Mouse (Mus musculus) T-helper 2 cell (primary cell): ENCODE measurements around the gene Olfr159.
"Not testable (repeated sequence)": the region's sequence is repeated elsewhere in the genome, so short reads cannot be mapped to it uniquely, and the experiment has no call there.

ENCODE experiments used
- in situ Hi-C: fragments of 300-600 bp; cut with MboI, MseI; formaldehyde crosslinking; loops from one replicate; pipeline ENCODE4 v1.15.1; 2025; ENCODE audit warnings: high pct_unique_total_duplicates

Gene Olfr159

DNA sequence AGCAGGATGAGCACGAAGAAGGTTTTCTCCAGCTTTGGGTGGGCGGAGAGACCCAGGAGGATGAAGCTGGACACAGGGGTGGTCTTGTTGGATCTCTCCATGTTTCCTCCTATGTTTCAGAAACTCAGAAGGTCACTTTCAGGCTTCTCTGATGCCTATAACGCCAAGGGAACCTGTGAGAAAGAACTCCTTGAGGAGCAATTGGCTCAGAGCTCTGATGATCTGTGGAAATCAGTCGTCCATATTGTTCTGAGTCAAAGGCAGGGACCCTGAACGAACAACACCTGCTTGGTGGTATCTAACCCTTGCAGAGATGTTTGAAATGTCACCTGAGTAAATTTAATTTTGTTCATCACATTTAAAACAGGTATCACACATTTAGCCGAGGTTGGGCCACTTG, at the start of gene Olfr159:
Gene Olfr159, minus strand, starts transcription at position 101 of the 400 bp plus-strand sequence.
- in situ Hi-C loops = no loop called here

- in situ Hi-C loops = no loop called here
These were observed 28.1 kb upstream of the Olfr159 start for GRCm38 (mm10) chr4:43798936-43799335.

DNA sequence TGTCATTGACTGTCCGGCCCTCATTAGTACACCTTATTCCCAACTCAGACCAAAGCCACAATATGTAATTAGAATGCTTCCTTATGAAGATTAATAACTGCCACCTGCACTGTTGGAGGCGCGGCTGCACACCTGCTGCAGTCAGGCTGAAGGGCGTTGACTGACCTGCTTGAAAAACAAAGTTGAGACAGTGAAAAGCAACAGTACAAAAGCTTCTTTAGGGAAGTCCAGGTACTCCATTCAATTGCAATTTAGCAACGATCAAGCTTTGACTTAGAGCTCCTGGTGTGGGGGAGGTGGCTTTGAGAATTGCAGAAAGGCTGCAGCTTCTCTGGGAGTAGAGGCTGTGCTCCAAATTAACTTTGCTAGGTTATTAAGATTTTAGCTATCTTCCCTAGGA, 25.0 kb upstream of the Olfr159 start:
- in situ Hi-C loops = not testable (repeated sequence)

DNA sequence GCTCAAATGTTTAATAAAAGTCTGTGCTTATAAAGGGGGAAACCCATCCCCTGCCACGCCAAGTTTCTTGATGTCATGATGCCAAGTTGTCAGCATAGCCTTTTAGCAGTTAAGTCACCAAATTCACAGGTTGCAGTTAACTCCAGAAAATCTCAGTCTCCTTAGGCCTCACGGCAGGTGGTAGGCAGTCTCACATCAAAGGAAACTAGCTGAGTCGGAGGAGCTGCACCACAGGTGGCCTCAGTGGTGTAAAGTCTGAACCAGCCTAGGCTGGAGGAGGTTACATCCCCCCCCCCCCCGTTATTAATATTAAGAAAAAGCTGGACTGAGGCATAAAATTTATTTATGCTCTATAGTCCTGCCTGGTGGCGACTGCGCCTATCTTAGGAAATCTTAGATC, 24.5 kb upstream of the Olfr159 start:
- in situ Hi-C loops = no loop called here

- in situ Hi-C loops = no loop called here
These were observed 1.5 kb upstream of the Olfr159 start for GRCm38 (mm10) chr4:43772304-43772703.

DNA sequence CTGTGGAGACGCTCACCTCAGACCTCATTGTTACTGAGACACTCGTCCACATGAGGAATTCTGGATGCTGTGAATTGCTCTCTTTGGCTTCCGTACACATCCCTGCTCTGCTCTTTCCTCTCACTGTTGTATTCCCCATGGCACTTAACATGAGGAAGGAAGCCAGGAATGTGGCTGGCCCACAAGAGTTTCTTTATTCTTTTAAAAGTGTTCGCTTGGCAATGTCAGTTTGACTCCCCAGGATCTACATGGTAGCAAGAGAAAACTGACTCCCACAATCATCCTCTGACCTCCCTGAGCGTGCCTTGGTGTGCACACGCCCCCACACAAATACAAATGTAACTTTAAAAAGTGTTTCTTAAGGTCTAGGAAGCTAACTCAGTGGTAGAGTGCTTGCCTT, 817 bp upstream of the Olfr159 start:
- in situ Hi-C loops = no loop called here

DNA sequence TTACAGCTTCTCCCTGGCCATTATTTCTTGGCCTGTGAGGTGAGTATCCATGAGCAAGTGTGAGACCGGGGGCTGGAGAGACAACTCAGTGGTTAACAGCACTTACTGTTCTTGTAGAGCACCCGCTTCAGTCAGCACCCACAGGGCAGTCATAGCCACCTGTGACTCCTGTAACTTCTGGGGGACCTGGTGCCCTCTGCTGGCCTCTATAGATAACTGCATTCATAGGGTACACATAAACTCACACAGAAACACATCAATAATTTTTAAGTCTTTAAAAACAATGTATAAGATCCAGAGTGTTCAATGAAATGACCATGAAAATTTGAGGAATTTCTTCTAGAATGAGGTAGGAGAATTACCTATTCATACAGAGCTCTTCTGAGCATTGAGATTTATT, 1.4 kb downstream of the Olfr159 start:
- in situ Hi-C loops = loop anchor here (5.0 kb wide), 1 partner anchor 83 kb away; the partner anchor contains the start of gene Olfr155

DNA sequence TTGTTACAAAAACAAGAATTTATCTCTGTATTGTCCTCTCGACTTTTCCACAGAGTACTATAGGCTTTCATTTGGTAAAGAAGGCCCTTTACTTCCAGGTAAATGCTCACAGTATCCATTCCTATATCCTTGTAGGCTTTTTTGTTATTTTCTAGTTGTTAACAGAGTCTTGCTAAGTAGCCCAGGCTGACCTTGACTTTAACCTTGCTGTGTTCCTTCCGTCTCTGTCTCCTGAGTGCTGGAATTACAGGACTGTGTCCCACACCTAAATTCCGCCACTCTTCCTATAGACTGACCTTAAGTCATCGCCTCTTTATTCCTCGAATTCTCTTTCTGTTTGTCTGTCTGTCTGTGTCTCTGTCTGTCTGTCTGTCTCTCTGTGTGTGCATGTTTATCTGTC, 2.5 kb downstream of the Olfr159 start:
- in situ Hi-C loops = loop anchor here (5.0 kb wide), 1 partner anchor 84 kb away; the partner anchor contains the start of gene Olfr155

- in situ Hi-C loops = no loop called here
These were observed 7.4 kb downstream of the Olfr159 start for GRCm38 (mm10) chr4:43763410-43763809.

DNA sequence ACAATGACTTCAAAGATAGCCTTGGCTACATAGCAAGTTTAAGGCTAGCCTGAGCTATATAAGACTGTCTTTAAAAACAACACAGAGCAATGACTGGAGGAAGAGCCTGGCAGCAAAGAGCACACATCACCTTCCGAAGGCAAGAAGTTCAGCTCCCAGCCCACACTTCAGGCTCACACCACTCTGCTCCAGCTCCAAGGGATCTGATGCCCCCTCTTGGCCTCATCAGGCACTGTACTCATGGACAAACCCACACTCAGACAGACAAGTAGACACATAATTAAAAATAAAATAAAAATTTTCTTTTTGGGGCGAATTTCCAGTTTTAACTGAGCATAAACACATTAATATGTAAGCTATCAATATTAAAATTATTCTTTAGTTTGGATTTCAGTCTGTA, 9.5 kb downstream of the Olfr159 start:
- in situ Hi-C loops = no loop called here

- in situ Hi-C loops = no loop called here
These were observed 10.3 kb downstream of the Olfr159 start for GRCm38 (mm10) chr4:43760460-43760859.

DNA sequence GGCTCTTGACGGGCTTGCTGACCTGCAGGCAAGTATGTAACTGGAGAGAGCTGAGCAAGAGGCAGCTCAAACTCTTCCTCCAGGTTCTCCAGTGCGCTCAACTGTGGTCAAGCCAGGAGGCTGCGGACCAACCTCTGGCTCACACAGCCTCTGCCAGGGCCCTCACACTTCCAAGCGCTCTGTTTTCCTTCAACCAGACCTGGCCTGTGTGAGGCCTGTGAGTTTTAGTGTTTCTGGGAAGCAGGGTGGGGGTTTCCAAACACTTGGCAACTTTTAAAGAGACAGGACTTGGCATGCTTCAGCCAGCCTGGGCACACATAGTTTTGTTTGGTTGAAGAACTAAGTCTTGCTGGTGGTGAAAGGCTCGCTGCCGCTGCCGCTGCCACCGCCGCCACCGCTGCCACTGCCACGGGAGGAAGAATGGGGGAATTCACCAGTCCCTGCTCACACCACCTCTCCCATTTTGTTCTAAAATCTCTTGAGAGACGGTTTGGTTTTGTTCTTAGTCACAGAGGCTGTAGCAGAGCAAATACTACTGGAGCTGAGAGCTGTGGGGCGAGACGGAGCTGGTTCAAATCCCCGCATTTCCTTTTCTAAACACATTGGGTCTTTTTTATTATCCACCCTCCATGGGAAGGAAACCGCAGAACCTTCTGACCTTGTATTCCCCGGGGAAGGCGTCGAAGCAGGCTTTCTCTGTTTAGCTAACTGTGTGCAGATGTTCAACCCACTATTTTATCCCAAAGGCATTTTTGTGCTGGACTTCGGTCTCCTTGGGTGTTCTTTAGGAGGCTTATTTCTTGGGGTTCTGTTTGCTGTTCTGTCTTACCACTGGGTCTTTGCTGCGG, 11.0 kb downstream of the Olfr159 start:
- in situ Hi-C loops = no loop called here

DNA sequence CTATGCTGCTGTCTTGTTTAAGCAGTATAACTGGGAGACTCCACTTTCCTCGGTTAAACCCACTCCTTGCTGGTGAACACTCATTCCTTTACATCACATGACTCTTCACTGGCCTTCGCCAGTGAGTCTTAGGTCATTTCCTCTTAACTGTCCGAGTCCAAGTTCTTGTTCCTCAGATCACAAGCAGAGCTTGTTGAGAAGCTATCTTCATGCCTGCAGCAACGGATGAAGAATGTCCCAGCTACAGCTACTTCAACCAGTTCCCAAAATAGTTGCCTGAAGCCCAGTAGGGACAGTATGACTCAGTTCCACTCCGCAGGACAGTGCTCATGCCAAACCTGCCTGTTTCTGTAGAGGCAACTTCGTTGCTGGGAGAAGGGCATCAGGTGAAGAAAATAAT, 13.6 kb downstream of the Olfr159 start:
- in situ Hi-C loops = no loop called here

DNA sequence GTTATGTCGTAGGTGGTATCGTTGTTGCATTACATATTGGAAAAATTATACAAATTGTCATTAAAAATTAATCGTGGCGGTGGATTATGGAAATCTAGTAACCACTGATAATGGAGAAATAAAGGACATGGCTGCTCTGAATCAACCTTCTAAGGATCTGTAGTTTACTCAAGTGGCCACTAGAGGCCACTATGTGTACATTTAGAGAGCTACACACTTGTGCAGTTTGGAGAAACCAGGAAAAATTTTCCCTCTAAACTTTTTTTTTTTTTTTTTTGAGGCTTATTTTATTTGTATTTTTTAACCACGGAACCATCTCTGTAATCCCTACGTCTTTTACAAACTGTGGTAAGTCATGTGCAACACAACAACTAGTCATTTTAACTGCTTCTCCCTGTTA, 25.6 kb downstream of the Olfr159 start:
- in situ Hi-C loops = no loop called here

DNA sequence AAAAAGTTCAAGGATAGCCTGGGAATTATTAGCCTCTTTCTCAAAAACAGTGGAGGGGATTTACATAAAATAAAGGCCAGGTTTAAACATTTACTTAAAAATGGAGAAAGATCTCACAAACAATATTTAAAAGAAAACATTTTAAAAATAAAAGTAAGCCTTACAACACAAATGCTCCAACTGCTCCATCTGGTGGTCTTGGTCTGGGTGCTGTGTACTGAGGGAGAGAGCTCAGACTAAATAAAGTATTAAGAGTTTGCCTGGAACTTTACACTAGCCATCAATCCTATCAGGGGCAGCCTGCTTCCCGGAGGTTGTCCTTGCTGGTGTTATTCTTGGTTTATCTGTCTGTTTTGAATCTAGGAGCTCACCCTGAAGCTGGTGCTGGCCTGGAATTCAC, 27.7 kb downstream of the Olfr159 start:
- in situ Hi-C loops = no loop called here

- in situ Hi-C loops = no loop called here
These were observed 28.2 kb downstream of the Olfr159 start for GRCm38 (mm10) chr4:43742637-43743036.

GRCm38 (mm10) chr4:43741526-43741925, 29.3 kb downstream of the Olfr159 start:
- in situ Hi-C loops = no loop called here

- in situ Hi-C loops = no loop called here
These were observed 31.7 kb downstream of the Olfr159 start for GRCm38 (mm10) chr4:43738989-43739674.

- in situ Hi-C loops = no loop called here
These were observed 33.7 kb downstream of the Olfr159 start for GRCm38 (mm10) chr4:43737144-43737543.

- in situ Hi-C loops = no loop called here
These were observed 37.6 kb downstream of the Olfr159 start for GRCm38 (mm10) chr4:43733186-43733585.

DNA sequence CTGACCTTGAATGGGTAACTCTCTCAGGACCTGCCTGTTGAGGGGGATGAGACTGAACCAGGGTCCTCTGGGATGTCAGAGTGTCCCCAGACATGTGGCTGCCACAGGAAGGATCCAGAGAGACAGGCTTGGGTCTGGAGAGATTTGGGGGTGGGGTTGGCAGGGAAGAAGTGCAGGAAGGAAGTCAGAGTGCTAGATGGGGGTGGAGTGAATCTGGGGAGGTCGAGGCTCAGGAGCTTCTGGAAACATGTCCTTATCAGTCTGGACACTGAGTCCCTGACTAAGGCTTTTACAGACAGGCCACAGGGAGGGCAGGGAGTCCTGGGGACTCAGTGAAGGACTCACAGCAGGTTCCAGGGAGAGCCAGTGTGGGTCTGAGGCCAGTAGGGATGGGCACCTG, 38.6 kb downstream of the Olfr159 start:
- in situ Hi-C loops = no loop called here

DNA sequence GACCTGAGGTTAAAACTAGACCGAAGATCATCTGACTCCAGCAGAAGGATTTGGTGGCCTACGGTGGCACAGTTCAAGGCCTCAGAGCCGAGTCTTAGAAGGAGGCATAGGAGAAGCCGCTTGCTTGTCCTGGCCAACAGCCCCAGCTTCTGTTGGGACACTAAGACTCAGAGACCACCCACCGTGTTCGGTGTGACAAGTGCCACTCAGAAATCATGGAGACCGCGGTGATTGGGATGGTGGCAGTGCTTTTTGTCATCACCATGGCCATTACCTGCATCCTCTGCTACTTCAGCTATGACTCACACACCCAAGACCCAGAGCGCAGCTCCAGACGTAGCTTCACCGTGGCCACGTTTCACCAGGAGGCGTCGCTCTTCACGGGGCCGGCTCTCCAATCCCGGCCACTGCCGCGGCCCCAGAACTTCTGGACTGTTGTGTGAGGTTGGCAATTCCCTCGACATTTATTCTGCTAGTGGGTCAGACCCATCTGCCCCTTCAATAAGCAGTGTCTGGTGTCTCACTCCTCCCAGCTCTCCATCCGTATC, 40.0 kb downstream of the Olfr159 start:
- in situ Hi-C loops = no loop called here
